Mouse (Mus musculus) heart, adult 18-20 months (tissue): ENCODE measurements around the gene Sirt5. TPM values are rescaled to one million over a fixed set of nuclear protein-coding genes. Genes with fewer than 3 reads are reported as not detected.
A peak's percentile ranks its signal among the peaks of the same experiment; 100 is the strongest.

Experiments
- DNase-seq, 2 experiments: peaks; one replicate each; pipeline ENCODE4 v3.0.0; 2021 to 2022; ENCODE audit warnings: mixed read lengths in 1 of 2
- long read RNA-seq, 2 experiments: library from polyadenylated mRNA; stranded (forward); transcript quantifications; one replicate each; pipeline ENCODE4 v2.0.0; 2021
- total RNA-seq, 2 experiments: library from RNA; stranded (reverse); gene quantifications; 2 replicates each; pipeline ENCODE4 v1.2.3; 2021

Sirt5 gene
- 10 to 100 TPM; 57.5 to 67.9 TPM for total RNA-seq
- long read RNA-seq, experiment 1, transcript Sirt5-211 (9 exons, 1,398 nt): major isoform, 18 of 37 reads
- long read RNA-seq, experiment 1, partial matches to known transcripts: 1 of 37 reads
- long read RNA-seq, experiment 1, other reads (novel, unspliced or antisense): 18 of 37 reads
- long read RNA-seq, experiment 2, transcript Sirt5-211 (9 exons, 1,398 nt): major isoform, 14 of 23 reads
- long read RNA-seq, experiment 2, partial matches to known transcripts: 2 of 23 reads
- long read RNA-seq, experiment 2, other reads (novel, unspliced or antisense): 7 of 23 reads

GRCm38 (mm10) chr13:43364985-43365824 is at the start of gene Sirt5:
TSS of gene Sirt5 (plus strand) at chr13:43365496.
- peak; percentile 92 to 95 for DNase-seq

GRCm38 (mm10) chr13:43317411-43317810 is 47.9 kb upstream of the Sirt5 start:
- DNase-seq: peak in 1 of 2 experiments; percentile 24

- DNase-seq: no peak
Measured at GRCm38 (mm10) chr13:43319396-43319795, 45.9 kb upstream of the Sirt5 start.

- DNase-seq: no peak
Measured at GRCm38 (mm10) chr13:43321492-43321891, 43.8 kb upstream of the Sirt5 start.

GRCm38 (mm10) chr13:43325427-43325826 is 39.9 kb upstream of the Sirt5 start:
- no peak for DNase-seq

GRCm38 (mm10) chr13:43331721-43332444 is 33.4 kb upstream of the Sirt5 start:
- DNase-seq: peak in 1 of 2 experiments; percentile 21

GRCm38 (mm10) chr13:43332591-43332990 is 32.7 kb upstream of the Sirt5 start:
- peak; percentile 11 to 44 for DNase-seq

GRCm38 (mm10) chr13:43336425-43337221 is 28.7 kb upstream of the Sirt5 start:
- no peak for DNase-seq

- DNase-seq: no peak
Measured at GRCm38 (mm10) chr13:43338001-43338400, 27.3 kb upstream of the Sirt5 start.

- DNase-seq: no peak
Measured at GRCm38 (mm10) chr13:43338632-43339031, 26.7 kb upstream of the Sirt5 start.

- no peak for DNase-seq
Measured at GRCm38 (mm10) chr13:43346825-43347224, 18.5 kb upstream of the Sirt5 start.

GRCm38 (mm10) chr13:43349376-43349775 is 15.9 kb upstream of the Sirt5 start:
- no peak for DNase-seq

- peak in 1 of 2 experiments; percentile 17 for DNase-seq
Measured at GRCm38 (mm10) chr13:43350489-43351169, 14.7 kb upstream of the Sirt5 start.

GRCm38 (mm10) chr13:43353356-43353755 is 11.9 kb upstream of the Sirt5 start:
- no peak for DNase-seq

- DNase-seq: no peak
Measured at GRCm38 (mm10) chr13:43354362-43354761, 10.9 kb upstream of the Sirt5 start.

- DNase-seq: no peak
Measured at GRCm38 (mm10) chr13:43356346-43357125, 8.8 kb upstream of the Sirt5 start.

GRCm38 (mm10) chr13:43360534-43360933 is 4.8 kb upstream of the Sirt5 start:
- DNase-seq: peak in 1 of 2 experiments; percentile 26

GRCm38 (mm10) chr13:43362353-43362752 is 2.9 kb upstream of the Sirt5 start:
- DNase-seq: no peak

- DNase-seq: peak in 1 of 2 experiments; percentile 34
Measured at GRCm38 (mm10) chr13:43365825-43366184, 509 bp downstream of the Sirt5 start.

GRCm38 (mm10) chr13:43370063-43370462 is 4.8 kb downstream of the Sirt5 start:
- DNase-seq: no peak
